Mouse (Mus musculus) adrenal gland, postnatal 10 days (tissue): ENCODE data around the gene Nova2. TPM values are rescaled to one million over a fixed set of nuclear protein-coding genes. Genes with fewer than 3 reads are reported as not detected.

Experiments used
- DNase-seq: peaks from one replicate; pipeline ENCODE4 v3.0.0; 2021; ENCODE audit warnings: mixed read lengths
- long read RNA-seq, 2 experiments: library from polyadenylated mRNA; stranded (forward); transcript quantifications; one replicate each; pipeline ENCODE4 v2.0.0; 2021
- total RNA-seq, 2 experiments: library from RNA; stranded (reverse); gene quantifications; 2 replicates each; pipeline ENCODE4 v1.2.3; 2021

The Nova2 gene
- total RNA-seq = 1 to 10 TPM; 6.1 to 7.4 TPM
- long read RNA-seq, experiment 1, partial matches to known transcripts = 2 of 7 reads
- long read RNA-seq, experiment 1, other reads (novel, unspliced or antisense) = 5 of 7 reads
- long read RNA-seq, experiment 2 = 0 reads

DNA sequence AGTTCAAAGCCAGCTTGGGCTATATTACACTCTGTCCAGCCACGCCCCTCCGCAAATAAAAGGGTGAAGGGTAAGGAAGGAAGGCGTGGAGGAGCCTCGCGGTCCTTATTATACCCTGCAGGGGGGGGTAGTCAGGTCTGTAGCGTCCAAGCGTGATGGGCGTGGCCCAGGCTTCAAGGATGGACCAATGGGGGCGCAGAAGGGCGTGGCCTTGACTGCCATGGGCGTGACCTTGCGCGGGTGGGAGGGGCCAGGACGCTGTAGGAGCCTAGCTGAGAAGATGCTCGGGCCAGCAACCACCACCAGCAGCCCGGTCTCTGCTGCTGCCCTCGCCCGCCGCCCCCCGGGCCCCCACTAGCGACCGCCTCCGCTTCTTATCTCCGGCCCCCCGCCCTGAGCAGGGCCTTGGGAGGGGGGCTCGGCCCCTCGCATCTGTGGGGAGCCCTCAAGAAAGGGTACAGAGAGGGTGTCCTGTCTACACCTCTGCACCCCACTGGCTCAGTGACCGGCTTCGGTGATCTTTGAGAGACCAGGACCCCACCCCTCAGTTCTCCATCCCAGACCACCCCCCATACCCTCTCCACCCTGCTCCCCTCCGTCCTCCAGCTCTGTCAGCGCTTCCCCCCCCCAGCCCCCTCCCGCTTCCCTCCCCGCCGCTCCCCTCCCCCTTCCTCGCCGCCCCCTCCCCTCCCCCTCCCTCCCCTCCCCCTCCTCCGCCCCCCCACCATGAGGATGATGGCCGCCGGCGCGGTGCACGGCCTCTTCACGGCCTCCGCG, at the start of gene Nova2:
Gene Nova2 (plus strand): TSS at position 727 of the 777 bp plus-strand sequence.
- DNase-seq = peak; percentile 89

DNA sequence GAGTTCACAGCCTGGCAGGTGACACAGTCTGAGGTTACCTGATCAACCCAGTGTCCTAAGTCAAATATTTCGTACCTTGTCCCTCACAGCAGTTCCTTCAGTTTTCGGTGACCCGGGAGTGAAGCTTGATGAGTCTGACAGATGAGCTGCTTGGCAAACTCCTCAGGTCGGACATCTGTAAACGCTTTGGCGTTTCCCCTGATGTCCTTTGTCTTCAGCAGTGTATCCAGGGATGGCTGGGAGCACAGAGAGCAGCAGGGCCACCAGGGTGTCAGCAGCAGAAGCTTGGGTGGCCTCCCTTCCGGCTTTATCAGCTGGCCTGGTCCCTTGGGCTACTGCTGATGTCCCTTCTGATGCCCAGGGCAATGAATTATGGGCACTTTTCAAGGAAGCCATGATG, 47.0 kb upstream of the Nova2 start:
- DNase-seq = no peak

DNA sequence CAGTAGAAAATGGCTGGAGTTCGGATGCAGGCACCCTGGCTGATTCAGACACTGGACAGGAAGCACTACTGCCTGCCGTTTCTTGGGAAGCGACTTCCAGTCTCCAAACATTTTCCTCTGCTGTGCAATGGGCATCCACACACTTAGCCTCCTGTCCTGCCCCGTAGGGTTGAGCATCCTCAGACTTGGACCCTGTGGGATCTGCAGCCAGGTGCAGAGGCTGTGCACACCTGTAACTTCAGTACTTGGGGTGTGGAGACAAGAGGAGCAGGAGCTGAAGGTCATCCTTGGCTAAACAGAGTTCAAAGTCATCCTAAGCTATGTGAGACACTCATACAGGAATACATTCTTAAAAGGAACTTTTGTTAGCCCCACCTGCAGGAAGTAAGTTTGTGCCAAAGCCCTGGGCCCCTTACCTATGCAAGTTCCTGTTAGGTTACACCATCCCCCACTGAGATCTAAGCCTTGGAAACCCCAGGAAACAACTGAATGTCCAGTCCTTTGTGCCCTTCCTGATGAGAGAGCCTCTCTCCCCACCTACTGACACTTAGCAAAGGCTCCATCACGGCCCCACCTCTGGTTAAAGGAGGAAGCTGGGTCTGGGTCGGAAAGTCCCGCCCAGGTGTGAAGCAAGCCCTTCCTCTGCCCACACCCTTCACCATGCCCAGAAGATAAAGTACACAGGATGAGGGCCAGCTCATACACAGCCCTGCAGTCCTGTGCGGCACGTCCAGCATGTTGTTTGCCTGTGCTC, 41.5 kb upstream of the Nova2 start:
- peak; percentile 19 for DNase-seq

DNA sequence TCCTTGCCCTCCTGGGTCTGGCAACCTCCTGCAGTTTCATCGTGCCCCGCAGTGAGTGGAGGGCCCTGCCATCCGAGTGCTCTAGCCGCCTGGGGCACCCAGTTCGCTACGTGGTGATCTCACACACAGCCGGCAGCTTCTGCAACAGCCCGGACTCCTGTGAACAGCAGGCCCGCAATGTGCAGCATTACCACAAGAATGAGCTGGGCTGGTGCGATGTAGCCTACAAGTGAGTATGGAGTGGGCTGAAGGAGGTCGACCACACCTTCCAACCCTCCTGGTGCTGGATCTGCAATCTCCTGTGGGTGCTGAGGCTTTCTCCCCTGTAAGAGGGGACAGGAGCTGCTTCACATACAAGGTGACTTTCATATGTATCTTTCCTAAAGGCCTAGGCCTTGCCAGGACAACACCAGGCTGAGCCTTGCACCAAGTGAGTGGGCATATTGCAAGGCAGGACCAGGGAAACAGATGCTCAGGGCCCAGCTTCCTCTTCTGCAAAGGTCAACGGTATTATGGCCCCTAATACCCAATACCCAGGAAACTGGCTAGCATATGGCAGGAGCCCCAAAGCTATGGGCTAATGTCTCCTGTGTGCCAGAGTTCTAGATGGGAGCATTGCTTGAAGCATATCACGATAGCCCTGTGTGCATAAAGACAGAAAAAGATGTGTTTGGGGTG, 40.8 kb upstream of the Nova2 start:
- no peak for DNase-seq

DNA sequence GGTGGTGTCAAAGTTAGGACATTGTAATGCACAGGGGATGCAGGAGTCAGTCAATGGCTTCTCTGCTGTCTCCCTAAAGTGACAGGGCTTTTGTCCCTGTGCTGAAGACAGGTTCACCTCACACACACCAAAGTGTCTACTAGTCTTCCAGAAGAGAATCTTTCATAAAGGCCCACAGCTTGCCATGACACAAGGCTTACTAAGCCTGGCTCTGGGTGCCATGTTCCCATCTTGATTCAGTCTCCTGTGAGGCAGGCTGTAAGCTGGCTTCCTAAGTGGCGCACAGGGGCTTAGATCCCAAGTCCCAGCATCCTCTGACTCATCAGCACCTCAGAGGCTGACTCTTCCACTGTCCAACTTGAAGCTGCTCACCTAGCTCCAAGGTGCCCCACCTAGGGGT, 38.7 kb upstream of the Nova2 start:
- no peak for DNase-seq

DNA sequence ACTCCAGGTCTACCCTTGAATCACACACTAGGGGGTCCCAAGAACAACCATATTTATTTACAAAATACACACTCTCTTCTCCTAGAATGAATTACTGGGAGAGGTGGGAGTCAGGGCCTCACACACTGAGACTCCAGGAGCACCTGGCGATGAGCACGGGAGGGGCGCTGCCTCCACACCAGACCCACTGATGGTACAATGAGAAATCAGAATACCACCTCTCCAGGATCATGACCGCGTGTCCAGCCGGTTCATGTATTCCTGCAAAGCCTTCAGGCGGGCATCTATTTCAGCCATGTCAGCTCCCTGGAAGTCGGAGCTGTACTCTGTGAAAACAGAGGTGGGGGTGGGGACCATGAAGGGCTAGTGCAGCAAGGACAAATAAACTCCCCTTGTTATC, 34.8 kb upstream of the Nova2 start:
- DNase-seq = no peak

DNA sequence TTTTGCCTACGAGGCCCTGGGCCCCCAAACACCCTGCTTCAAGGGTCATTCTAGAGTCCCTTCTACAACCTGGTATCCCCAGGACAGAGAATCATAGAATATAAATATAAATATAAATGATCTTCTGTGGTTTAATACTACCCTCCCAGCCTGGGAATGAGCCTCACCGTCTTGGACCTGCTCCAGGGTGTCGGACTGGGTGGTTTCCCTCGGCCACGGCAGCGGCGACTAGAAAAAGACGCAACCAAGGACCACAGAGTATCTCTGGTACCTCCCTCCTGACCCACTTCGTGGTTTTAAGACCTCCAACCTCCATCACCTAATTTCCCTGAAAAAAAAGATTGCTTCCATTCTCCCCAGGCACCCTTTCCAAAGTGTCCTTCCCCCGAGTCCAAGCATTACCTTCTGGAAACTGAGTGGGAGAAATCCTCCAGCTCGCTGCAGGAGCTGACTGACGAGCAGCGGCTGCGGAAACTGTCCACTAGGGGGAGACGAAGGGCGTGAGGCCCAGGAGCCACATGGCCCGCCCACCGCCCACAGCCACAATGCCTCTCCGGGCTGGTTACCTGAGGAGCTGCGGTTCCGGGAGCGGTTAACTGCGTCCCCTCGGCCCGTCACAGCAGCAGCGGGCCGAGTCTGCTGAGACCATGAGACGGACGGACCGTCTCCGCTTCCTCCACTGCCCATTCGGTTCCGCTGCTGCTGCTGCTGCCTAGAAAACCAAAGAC, 33.7 kb upstream of the Nova2 start:
- peak; percentile 92 for DNase-seq

DNA sequence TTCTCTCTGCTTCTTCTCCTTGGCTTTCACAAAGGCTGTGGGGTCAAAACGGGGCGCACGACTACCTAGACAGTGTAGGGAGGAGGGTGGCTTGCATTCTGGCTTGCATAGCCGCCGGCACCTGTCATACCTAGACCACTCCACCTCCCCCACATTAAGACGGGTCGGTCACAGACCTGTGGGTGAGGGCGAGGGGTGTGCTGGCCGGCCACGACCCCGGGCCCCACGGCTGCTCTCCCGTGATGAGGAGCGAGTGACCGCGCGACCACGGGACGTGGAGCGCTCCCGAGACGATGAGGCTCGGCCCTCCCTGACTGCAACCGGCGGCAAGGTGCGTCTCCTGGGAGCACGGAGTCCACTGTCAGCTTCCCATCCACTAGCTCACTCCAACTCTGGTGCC, 32.7 kb upstream of the Nova2 start:
- DNase-seq = peak; percentile 16

DNA sequence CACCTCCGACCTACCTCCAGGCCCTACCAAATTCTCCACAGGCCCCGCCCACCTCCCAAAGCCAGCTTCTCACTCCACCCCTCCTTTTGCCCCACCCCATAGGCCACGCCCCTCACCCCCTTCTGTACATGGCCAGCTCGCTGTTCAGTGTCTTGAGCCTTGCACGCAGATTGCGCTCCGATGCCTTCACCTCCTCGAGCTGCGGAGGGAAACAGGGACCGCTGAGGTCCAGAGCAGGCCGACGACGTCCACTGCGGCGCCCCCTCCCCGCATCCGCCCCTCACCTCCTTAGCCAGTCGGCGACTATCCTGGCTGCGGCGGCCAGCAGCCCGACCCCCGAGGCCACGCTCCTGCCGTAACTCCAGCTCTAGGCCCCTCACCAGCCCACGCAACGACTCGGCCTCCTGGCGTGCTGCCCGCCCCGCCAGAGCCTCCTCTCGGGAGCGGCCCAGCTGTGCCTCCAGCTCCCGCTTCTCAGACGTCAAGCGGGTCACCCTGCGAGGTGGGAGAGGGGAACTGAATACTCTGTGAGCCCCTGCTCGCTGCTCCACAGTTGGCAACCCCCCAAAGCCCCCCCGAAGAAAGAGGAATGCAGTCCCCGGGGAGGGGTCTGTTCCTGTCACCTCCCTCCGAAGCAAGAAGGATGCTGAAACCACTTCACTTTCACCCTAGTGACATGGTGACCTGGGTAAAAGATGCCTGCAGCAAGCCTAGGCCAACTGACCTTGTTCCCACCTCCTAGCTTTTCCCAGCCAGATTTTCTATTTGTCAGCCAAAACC, 31.8 kb upstream of the Nova2 start:
- peak; percentile 84 for DNase-seq

DNA sequence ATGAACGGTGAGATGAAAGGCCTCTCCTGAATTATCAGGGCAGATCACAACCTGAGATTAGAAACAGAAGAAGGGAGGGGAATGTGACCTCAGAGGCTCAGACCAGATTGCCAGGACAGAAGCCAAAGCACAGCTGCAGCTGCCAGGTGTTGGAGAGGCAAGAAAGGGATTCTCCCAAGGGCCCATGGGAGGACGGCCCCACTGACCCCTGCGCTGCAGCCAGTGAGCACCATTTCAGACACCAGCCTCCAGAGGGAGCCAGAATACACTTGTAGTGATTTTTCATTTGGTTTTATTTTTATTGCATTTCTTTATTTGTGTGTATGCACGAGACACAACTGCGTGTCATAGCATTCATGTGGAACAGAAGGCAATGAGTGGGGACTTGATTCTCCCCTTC, 29.2 kb upstream of the Nova2 start:
- peak; percentile 63 for DNase-seq

DNA sequence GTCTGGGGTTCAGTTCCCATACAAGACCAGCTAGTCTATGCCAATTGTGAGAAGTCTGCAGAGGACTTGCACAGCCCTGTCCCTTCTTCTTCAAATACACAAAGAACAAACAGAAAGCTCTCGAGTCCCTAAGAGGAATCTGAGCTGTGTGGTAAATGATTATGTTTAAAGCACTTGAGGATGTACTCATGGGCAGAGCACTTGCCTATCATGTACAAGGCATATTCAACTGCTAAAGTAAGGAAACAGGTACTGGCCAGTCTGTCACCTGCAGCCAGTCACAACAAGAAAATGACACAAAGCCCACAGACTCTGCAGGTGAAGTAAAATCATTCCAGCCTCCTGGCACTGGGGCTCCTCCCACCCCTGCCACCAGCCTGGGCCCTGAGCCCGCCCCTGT, 25.2 kb upstream of the Nova2 start:
- DNase-seq = no peak

DNA sequence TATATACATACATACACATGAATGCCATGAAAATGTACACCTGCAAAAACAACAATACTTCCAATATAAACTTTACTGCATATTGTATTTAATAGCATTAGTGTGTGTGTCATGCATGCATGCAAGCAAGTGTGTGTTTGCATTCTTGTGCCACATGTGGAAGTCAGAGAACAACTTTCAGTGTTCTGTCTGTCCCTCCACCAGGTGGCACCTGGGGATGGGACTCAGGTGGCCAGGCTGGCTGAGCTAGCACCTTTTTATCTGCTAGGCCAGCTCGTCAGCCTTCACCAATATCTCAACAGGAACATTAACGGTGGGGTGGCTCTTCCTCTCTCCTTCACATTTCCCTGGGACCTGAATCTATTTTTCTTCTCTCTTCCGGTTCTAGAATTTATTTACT, 23.2 kb upstream of the Nova2 start:
- no peak for DNase-seq

DNA sequence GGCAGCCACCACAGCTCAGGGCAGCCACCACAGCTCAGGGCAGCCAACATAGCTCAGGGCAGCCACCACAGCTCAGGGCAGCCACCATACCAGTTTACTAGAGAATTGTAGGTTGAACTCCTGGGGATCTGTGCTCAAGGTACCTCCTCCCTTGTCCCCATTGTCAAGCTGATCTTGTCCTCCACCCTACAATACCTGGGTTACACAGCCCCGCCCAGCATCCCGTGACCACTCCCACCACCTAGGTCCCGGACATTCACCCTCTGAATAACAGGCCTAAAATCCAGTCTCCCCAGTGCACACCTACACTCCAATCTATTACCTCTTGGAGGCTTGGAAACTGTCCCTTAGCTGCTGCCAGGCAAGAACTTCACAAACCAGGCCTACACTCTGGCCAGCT, 20.7 kb upstream of the Nova2 start:
- no peak for DNase-seq

DNA sequence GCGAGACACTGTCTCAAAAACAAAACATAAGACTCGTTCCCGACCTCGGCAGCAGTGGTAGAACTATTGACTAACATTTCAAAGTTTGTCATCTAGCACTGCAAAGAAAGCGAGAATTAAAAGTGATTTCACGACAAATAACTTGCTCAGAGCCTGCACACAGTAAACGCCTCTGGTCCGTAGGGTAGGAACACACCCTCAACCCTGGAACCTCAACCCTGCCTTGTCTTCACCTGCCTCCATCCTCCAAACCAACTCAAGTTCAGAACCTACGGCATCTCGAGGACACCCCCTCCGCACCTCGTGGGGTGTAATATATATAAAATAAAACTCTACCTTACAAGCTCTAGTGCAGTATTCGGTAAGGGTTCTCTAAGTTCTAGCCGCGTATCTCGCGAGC, 15.9 kb upstream of the Nova2 start:
- no peak for DNase-seq

DNA sequence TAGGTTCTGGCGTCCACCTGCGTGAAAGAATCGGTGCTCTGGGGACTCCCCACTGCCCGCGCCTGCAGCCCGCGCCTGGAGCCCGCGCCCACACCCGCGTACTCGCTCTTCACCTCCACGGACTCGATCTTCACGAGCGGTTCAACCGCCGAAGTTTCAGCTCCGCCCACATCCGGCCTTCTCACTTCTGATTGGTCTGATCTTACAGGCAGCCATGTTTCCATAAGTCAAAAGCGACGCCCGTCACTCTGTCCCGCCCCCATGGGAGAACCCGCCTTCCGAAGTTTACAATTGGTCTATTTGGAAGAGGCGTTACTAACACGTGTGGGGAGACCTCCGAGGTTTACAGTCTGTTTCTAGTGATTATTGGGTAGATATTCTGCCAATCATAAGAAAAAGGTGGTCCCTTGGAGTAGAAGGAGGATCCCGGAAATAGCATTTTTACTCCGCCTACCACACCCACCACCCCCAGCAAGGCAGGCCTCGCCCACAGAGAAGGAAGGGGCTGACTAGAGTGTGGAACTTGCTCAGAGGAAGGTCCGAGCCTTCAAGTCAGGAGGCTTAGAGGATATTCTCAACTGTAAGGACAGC, 15.4 kb upstream of the Nova2 start, which contains the start of gene Ccdc61:
Gene Ccdc61 (minus strand): TSS at position 175 of the 591 bp plus-strand sequence.
- DNase-seq = peak; percentile 97

DNA sequence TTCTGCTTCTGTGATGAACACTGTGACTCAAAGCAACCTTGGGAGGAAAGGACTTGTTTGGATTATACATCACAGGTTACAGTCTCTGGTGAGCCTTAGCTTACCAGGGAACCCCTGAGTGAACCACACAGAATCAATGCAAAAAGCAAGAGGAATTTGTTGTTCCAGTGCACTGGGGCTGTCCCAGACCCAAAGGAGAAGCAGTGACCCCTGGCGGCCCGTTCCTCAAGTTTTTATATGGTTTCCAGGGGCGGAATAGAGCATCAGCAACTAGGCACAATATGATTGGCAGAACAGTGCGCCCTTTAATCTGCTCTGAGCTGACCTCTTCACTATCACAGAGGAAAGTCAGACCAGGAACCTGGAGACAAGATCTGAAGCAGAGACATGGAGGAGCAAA, 9.4 kb upstream of the Nova2 start:
- no peak for DNase-seq

DNA sequence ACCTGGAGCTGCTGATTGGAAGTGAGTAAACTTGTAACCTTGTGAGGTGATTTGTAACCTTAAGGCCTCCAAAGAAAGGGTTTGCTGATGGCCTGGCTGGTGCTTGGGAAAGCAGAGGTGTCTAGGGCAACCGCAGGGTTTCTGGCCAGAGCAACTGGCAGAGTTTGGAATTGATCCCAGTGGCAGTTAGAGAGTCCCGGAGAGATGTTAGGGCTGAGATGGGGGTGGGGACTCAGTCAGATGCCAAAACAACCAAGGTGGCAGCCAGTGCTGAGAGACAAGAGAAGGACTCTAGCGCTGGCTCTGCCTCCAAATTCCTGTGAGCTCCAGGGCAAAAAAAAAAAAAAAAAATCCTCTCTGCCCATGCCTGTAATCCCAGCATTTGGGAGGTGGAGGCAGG, 7.8 kb upstream of the Nova2 start:
- peak; percentile 58 for DNase-seq

DNA sequence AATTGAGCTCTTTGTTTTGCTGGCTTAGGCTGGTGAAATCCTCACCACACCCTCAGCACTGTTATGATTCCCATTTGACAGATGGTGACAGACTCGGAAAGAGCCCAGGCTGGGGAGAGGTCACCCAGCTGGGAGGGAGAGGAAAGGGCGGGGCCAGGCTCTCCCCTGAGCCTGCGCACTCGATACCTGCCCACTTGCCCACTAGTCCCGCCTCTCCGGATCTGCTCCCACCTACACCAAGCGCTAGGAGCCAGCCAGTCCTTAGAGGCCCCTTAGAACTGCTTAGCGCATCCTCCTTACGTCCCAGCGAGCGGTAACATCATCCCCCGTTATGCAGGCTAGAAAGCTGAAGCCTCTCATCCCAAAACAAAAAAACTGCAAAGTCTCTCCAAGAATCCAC, 4.6 kb upstream of the Nova2 start:
- peak; percentile 60 for DNase-seq

DNA sequence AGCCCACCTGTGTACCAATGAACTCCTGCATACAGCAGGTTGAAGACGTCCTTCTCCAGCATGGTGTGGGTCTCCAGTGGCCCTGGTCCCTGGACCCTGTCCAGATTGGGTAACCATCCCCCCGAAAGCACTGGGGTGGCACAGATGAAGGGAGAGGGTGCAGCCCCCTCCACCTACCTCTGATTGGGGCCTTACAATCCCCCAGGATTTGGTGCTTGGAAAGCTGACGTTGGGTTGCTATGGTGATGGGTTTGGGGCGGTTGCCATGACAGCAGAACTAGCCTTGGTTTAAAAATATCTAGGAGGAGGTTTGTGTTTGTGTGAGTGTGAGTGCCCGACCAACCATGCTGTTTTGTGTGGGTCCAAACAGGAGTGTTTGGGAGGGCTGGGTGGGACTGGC, 2.9 kb upstream of the Nova2 start:
- peak; percentile 16 for DNase-seq

DNA sequence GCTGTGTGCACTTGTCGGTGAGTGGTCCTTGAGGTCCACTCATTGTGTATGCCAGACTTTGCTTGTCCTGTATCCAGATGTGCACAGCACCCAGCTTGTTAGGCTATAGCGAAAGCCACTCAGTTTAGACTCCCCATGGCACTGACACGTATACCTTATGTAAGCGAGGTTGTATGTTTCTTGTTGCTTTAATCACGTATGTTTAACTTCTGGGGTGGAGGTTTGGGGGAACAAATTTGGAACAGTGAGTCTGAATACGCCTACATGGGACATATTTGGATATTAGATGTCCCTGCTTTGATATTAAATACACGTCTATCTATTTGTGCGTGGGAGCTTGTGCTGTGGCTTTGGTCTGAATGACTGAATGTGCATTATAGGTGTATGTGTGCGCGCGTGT, 2.4 kb upstream of the Nova2 start:
- DNase-seq = no peak

DNA sequence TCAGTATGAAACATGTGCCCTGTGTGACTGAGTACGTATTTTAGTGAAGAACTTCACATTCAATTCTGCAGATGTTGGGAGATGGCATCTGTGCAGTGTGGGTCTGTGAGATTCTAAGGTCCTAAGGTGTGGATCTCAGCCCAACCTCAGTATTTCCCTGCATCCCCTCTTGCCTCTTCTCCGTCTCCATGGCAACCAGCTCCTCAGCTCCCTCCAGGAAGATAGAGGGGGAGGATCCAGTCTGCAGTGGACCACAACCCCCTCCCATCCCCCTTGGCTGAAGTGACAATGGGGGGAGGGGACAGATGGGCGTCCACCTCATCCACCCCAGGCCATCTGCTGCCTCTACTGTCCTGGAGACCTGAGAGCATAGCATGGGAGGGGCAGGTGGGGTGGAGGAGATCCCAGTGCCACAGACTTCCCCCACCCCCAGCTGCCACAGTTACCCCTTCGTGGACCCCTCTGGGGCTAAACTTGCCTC, 1.9 kb upstream of the Nova2 start:
- DNase-seq = no peak
